Mouse (Mus musculus): ENCODE data around the gene Lrrc32. TPM values are rescaled to one million over a fixed set of nuclear protein-coding genes. Genes with fewer than 3 reads are reported as not detected.

Lrrc32 gene
- polyA plus RNA-seq, 1 experiment from 2014 or later = 9.5 TPM

DNA sequence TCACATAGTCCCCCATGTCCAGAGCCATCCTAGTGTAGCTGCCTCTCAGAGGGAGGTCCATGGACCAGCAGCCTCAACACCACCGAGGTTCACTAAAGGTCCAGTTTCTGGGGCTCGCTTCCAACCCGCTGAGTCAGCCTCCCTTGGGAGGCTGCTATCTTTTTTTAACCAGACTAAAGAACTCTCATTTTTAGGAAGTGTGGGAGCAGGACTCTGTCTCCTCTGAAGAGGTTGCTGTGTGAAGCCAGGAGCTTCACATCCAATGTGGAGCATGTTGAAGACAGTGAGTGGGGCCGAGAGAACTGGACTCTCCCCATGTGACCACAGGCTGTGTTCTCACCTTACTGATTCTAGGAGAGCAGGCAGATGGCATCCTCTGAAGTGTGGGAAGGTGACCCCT, 3.6 kb upstream of the Lrrc32 start:
- Histone ChIP-seq H3K4me2 (ENCODE audit: low read depth, low read length) (no peak overlapping the region), H3K27ac (ENCODE audit: low read length) (no peak overlapping the region), H3K4me3 (replicated peaks; ENCODE audit: low read length) (no peak overlapping the region), H3K4me1 (ENCODE audit: control insufficient read depth, insufficient read depth, low read length) (peaks cover 25% of the 10 kb centered on the region), H3K27me3 (ENCODE audit: control insufficient read depth, insufficient read depth, low read length) (no peaks in the 10 kb centered on the region), H3K36me3 (ENCODE audit: control insufficient read depth, insufficient read depth, low read length) (no peaks in the 10 kb centered on the region), H3K9ac (ENCODE audit: low read length) (no peak overlapping the region), H3K9me3 (replicated peaks; ENCODE audit: control insufficient read depth, low read length) (no peaks in the 10 kb centered on the region)
- no peak for ATAC-seq (ENCODE audit: insufficient read depth, low FRiP score)
- 73% methylated on average over 4 of the region's 4 CpGs for WGBS

DNA sequence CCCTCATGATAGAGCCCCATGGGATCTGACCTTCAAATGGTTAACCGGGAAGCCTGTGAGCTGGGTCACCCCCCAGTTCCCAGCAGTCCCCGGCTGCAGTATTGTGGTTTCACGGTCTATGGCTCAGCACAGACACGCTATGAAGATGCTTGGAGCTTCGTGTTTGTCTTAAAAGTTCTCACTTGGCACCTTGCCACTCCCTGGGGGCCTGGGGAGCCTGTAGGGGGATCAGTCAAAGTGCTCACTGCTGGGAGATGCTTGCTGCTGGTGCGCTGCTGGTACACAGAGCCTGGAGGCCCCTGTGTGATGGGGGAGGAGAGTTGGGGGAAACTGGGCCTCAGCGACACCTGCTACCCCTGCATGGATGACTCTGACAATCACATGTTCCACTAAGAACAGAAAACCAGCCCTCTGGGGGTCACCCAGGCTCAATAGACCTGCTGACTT, 2.6 kb upstream of the Lrrc32 start:
- no peak overlapping the region for H3K4me3 ChIP-seq (replicated peaks; ENCODE audit: low read length)
- peaks cover 23% of the 10 kb centered on the region for H3K4me1 ChIP-seq (ENCODE audit: control insufficient read depth, insufficient read depth, low read length)
- H3K9me3 ChIP-seq (replicated peaks; ENCODE audit: control insufficient read depth, low read length) = no peaks in the 10 kb centered on the region
- H3K36me3 ChIP-seq (ENCODE audit: control insufficient read depth, insufficient read depth, low read length) = no peaks in the 10 kb centered on the region
- WGBS = 34% methylated on average over 7 of the region's 7 CpGs
- no peak for ATAC-seq (ENCODE audit: insufficient read depth, low FRiP score)
- no peak overlapping the region for H3K9ac ChIP-seq (ENCODE audit: low read length)
- H3K4me2 ChIP-seq (ENCODE audit: low read depth, low read length) = no peak overlapping the region
- no peak overlapping the region for H3K27ac ChIP-seq (ENCODE audit: low read length)
- H3K27me3 ChIP-seq (ENCODE audit: control insufficient read depth, insufficient read depth, low read length) = no peaks in the 10 kb centered on the region

- WGBS = 85% methylated on average over 11 of the region's 11 CpGs
- no peak for ATAC-seq (ENCODE audit: insufficient read depth, low FRiP score)
- Histone ChIP-seq H3K36me3 (ENCODE audit: control insufficient read depth, insufficient read depth, low read length) (no peaks in the 10 kb centered on the region), H3K9ac (ENCODE audit: low read length) (no peak overlapping the region), H3K27ac (ENCODE audit: low read length) (no peak overlapping the region), H3K9me3 (replicated peaks; ENCODE audit: control insufficient read depth, low read length) (no peaks in the 10 kb centered on the region), H3K4me2 (ENCODE audit: low read depth, low read length) (no peak overlapping the region), H3K4me1 (ENCODE audit: control insufficient read depth, insufficient read depth, low read length) (peaks cover 19% of the 10 kb centered on the region), H3K4me3 (replicated peaks; ENCODE audit: low read length) (no peak overlapping the region), H3K27me3 (ENCODE audit: control insufficient read depth, insufficient read depth, low read length) (no peaks in the 10 kb centered on the region)
These were observed 1.7 kb upstream of the Lrrc32 start for GRCm38 (mm10) chr7:98487202-98487980.

DNA sequence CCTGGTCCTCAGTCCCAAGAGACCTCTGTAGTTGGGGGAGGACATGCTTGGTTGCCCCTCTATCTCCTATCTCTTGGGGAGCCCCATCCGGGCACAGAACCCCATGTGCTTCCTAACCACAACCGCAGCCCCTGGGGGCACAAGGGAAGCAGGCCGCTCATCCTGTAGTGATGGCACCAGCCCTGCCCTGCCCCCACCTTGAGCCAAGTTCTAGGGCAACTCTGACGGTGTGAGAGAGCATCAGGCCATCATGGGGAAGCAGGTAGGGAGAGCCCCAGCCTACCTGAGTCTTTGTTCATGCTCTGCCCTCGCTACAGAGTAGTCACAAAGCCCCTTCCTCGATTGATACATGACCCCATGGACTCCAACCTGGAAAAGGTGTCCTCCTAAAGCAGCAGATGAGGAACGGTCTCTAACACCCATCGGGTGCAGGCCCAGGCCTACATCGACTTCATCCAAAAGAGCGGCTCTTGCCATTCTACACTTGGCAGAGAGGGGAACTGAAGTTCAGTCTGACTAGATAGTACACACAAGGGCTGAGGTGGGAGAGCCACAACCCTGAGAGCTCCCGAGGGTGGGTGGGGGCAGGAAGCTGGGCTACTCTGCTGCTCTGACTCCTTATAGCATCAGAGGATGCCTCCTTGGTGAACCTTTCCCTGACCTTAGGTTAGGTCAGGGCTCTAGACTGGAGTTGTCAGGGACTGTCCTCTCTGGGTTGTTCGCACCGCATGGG, 519 bp upstream of the Lrrc32 start:
- Histone ChIP-seq H3K27ac (ENCODE audit: low read length) (no peak overlapping the region), H3K27me3 (ENCODE audit: control insufficient read depth, insufficient read depth, low read length) (no peaks in the 10 kb centered on the region), H3K9ac (ENCODE audit: low read length) (no peak overlapping the region), H3K36me3 (ENCODE audit: control insufficient read depth, insufficient read depth, low read length) (no peaks in the 10 kb centered on the region), H3K4me1 (ENCODE audit: control insufficient read depth, insufficient read depth, low read length) (peaks cover 8% of the 10 kb centered on the region), H3K4me2 (ENCODE audit: low read depth, low read length) (no peak overlapping the region), H3K4me3 (replicated peaks; ENCODE audit: low read length) (no peak overlapping the region), H3K9me3 (replicated peaks; ENCODE audit: control insufficient read depth, low read length) (no peaks in the 10 kb centered on the region)
- 88% methylated on average over 13 of the region's 13 CpGs for WGBS
- no peak for ATAC-seq (ENCODE audit: insufficient read depth, low FRiP score)

GRCm38 (mm10) chr7:98489623-98490084, 571 bp downstream of the Lrrc32 start:
- 0 out of 2 replicates have a peak overlapping the region, but pooled peaks have one; percentile 11 for H3K27ac ChIP-seq (ENCODE audit: low read length)
- H3K9ac ChIP-seq (ENCODE audit: low read length) = peak overlapping the region; percentile 75
- no peaks in the 10 kb centered on the region for H3K9me3 ChIP-seq (replicated peaks; ENCODE audit: control insufficient read depth, low read length)
- under 1% methylated on average over 50 of the region's 50 CpGs for WGBS
- H3K27me3 ChIP-seq (ENCODE audit: control insufficient read depth, insufficient read depth, low read length) = no peaks in the 10 kb centered on the region
- peak overlapping the region; percentile 86 for H3K4me2 ChIP-seq (ENCODE audit: low read depth, low read length)
- H3K4me1 ChIP-seq (ENCODE audit: control insufficient read depth, insufficient read depth, low read length) = peaks cover 7% of the 10 kb centered on the region
- ATAC-seq (ENCODE audit: insufficient read depth, low FRiP score) = peak; percentile 81
- H3K36me3 ChIP-seq (ENCODE audit: control insufficient read depth, insufficient read depth, low read length) = no peaks in the 10 kb centered on the region
- H3K4me3 ChIP-seq (replicated peaks; ENCODE audit: low read length) = peak overlapping the region; percentile 62

- 0 out of 2 replicates have a peak overlapping the region, but pooled peaks have one; percentile 11 for H3K27ac ChIP-seq (ENCODE audit: low read length)
- H3K9me3 ChIP-seq (replicated peaks; ENCODE audit: control insufficient read depth, low read length) = no peaks in the 10 kb centered on the region
- no peak for ATAC-seq (ENCODE audit: insufficient read depth, low FRiP score)
- H3K27me3 ChIP-seq (ENCODE audit: control insufficient read depth, insufficient read depth, low read length) = no peaks in the 10 kb centered on the region
- peak overlapping the region; percentile 75 for H3K9ac ChIP-seq (ENCODE audit: low read length)
- H3K36me3 ChIP-seq (ENCODE audit: control insufficient read depth, insufficient read depth, low read length) = no peaks in the 10 kb centered on the region
- peak overlapping the region; percentile 86 for H3K4me2 ChIP-seq (ENCODE audit: low read depth, low read length)
- 53% methylated on average over 4 of the region's 4 CpGs for WGBS
- H3K4me3 ChIP-seq (replicated peaks; ENCODE audit: low read length) = peak overlapping the region; percentile 62
- peaks cover 7% of the 10 kb centered on the region for H3K4me1 ChIP-seq (ENCODE audit: control insufficient read depth, insufficient read depth, low read length)
These were observed 1.2 kb downstream of the Lrrc32 start for GRCm38 (mm10) chr7:98490328-98490727.

GRCm38 (mm10) chr7:98490911-98491310, 1.8 kb downstream of the Lrrc32 start:
- Histone ChIP-seq H3K36me3 (ENCODE audit: control insufficient read depth, insufficient read depth, low read length) (no peaks in the 10 kb centered on the region), H3K9ac (ENCODE audit: low read length) (peak overlapping the region; percentile 75), H3K4me1 (ENCODE audit: control insufficient read depth, insufficient read depth, low read length) (peaks cover 7% of the 10 kb centered on the region), H3K4me2 (ENCODE audit: low read depth, low read length) (peak overlapping the region; percentile 86), H3K9me3 (replicated peaks; ENCODE audit: control insufficient read depth, low read length) (no peaks in the 10 kb centered on the region), H3K27me3 (ENCODE audit: control insufficient read depth, insufficient read depth, low read length) (no peaks in the 10 kb centered on the region), H3K27ac (ENCODE audit: low read length) (no peak overlapping the region), H3K4me3 (replicated peaks; ENCODE audit: low read length) (peak overlapping the region; percentile 62)
- WGBS = 87% methylated on average over 6 of the region's 6 CpGs
- no peak for ATAC-seq (ENCODE audit: insufficient read depth, low FRiP score)

GRCm38 (mm10) chr7:98491451-98492200, 2.5 kb downstream of the Lrrc32 start:
- Histone ChIP-seq H3K4me2 (ENCODE audit: low read depth, low read length) (peak overlapping the region; percentile 86), H3K9ac (ENCODE audit: low read length) (peak overlapping the region; percentile 7; the same call in 1 of the 2 replicates), H3K36me3 (ENCODE audit: control insufficient read depth, insufficient read depth, low read length) (no peaks in the 10 kb centered on the region), H3K4me1 (ENCODE audit: control insufficient read depth, insufficient read depth, low read length) (peaks cover 1% of the 10 kb centered on the region), H3K4me3 (replicated peaks; ENCODE audit: low read length) (peak overlapping the region; percentile 62), H3K9me3 (replicated peaks; ENCODE audit: control insufficient read depth, low read length) (no peaks in the 10 kb centered on the region), H3K27me3 (ENCODE audit: control insufficient read depth, insufficient read depth, low read length) (no peaks in the 10 kb centered on the region), H3K27ac (ENCODE audit: low read length) (no peak overlapping the region)
- WGBS = 62% methylated on average over 9 of the region's 9 CpGs
- ATAC-seq (ENCODE audit: insufficient read depth, low FRiP score) = no peak
